Mouse (Mus musculus) kidney, adult 2 months (tissue): ENCODE results near the gene Hs6st1. TPM values are rescaled to one million over a fixed set of nuclear protein-coding genes. Genes with fewer than 3 reads are reported as not detected.

Source experiments
- DNase-seq: peaks from one replicate; pipeline ENCODE4 v3.0.0; 2021
- H3K27ac ChIP-seq: fragments of 200-500 bp; 2 replicates; pipeline ENCODE4 v1.5.1; 2012; ENCODE audit warnings: low read depth, low read length, control low read depth, inconsistent platforms; ENCODE audit not compliant: insufficient read depth
- H3K27me3 ChIP-seq: fragments of 200-500 bp; replicated peaks from 2 replicates; pipeline ENCODE4 v1.6.1; 2012; ENCODE audit warnings: mild to moderate bottlenecking, moderate library complexity, low read length, inconsistent platforms; ENCODE audit not compliant: control insufficient read depth, insufficient read depth
- H3K36me3 ChIP-seq: fragments of 200-500 bp; 2 replicates; pipeline ENCODE4 v1.6.1; 2012; ENCODE audit warnings: mild to moderate bottlenecking, moderate library complexity, low read length, inconsistent platforms; ENCODE audit not compliant: control insufficient read depth, insufficient read depth
- H3K4me1 ChIP-seq: fragments of 200-500 bp; 2 replicates; pipeline ENCODE4 v1.6.1; 2011; ENCODE audit warnings: low read length; ENCODE audit not compliant: control insufficient read depth, insufficient read depth
- H3K4me3 ChIP-seq: fragments of 200-500 bp; 2 replicates; pipeline ENCODE4 v1.5.1; 2011; ENCODE audit warnings: mild to moderate bottlenecking, low read depth, low read length, control low read depth; ENCODE audit not compliant: insufficient read depth
- CTCF ChIP-seq: fragments of 200-500 bp; conservative IDR thresholded peaks from 2 replicates; pipeline ENCODE4 v1.5.1; 2011; ENCODE audit warnings: low read depth, mild to moderate bottlenecking, control low read depth, low read length, moderate library complexity, mixed read lengths; ENCODE audit not compliant: insufficient read depth, insufficient read length
- POLR2A ChIP-seq: fragments of 200-500 bp; IDR thresholded peaks from one replicate; pipeline ENCODE4 v1.6.1; 2011; ENCODE audit warnings: low read depth, low read length, control low read depth
- WGBS: fragments of 180-500 bp; shearing (Covaris S2); methylation state at CpG from one replicate; pipeline ENCODE4 v1.1.7; 2018; 5-methylcytosine and 5-hydroxymethylcytosine counted together
- polyA plus RNA-seq: library from polyadenylated mRNA; depleted of rRNA; stranded (reverse); fragments of >200 nt; gene quantifications from 2 replicates; pipeline ENCODE4 v1.2.3, GENCODE M21; 2012

Hs6st1 gene
- polyA plus RNA-seq, 1 experiment, result 123 TPM

- H3K36me3 ChIP-seq, result no peaks in the 10 kb centered on the region
- TF ChIP-seq CTCF (no peak), POLR2A (no peak)
- peak overlapping the region; percentile 91 for H3K27ac ChIP-seq
- peaks cover 87% of the 10 kb centered on the region for H3K4me1 ChIP-seq
- peak; percentile 14 for DNase-seq
- no peak overlapping the region for H3K4me3 ChIP-seq
- no peaks in the 10 kb centered on the region for H3K27me3 ChIP-seq
- 44% methylated on average over 6 of the region's 6 CpGs for WGBS
Observed at GRCm38 (mm10) chr1:36077084-36077483, 8.9 kb downstream of the Hs6st1 start.

- no peak for DNase-seq
- TF ChIP-seq CTCF (no peak), POLR2A (no peak)
- Histone ChIP-seq H3K27ac (peak overlapping the region; percentile 88), H3K27me3 (no peaks in the 10 kb centered on the region), H3K4me1 (peaks cover 91% of the 10 kb centered on the region), H3K4me3 (no peak overlapping the region), H3K36me3 (no peaks in the 10 kb centered on the region)
- WGBS, result 84% methylated on average over 1 of the region's 1 CpGs
Observed at GRCm38 (mm10) chr1:36078250-36078649, 10.1 kb downstream of the Hs6st1 start.

GRCm38 (mm10) chr1:36079679-36080078 lies 11.5 kb downstream of the Hs6st1 start:
- peak overlapping the region; percentile 88 for H3K27ac ChIP-seq
- H3K4me1 ChIP-seq, result peaks cover 84% of the 10 kb centered on the region
- DNase-seq, result peak; percentile 98
- no peak overlapping the region for H3K4me3 ChIP-seq
- H3K36me3 ChIP-seq, result no peaks in the 10 kb centered on the region
- WGBS, result 14% methylated on average over 8 of the region's 8 CpGs
- TF ChIP-seq CTCF, result no peak
- TF ChIP-seq POLR2A, result no peak
- no peaks in the 10 kb centered on the region for H3K27me3 ChIP-seq

- TF ChIP-seq CTCF, result no peak
- TF ChIP-seq POLR2A, result no peak
- DNase-seq, result peak; percentile 30
- no peaks in the 10 kb centered on the region; the same call in 1 of the 2 replicates for H3K36me3 ChIP-seq
- no peak overlapping the region for H3K4me3 ChIP-seq
- H3K27me3 ChIP-seq, result no peaks in the 10 kb centered on the region
- 68% methylated on average over 5 of the region's 5 CpGs for WGBS
- H3K4me1 ChIP-seq, result peaks cover 73% of the 10 kb centered on the region
- H3K27ac ChIP-seq, result no peak overlapping the region
Observed at GRCm38 (mm10) chr1:36080974-36081373, 12.8 kb downstream of the Hs6st1 start.

GRCm38 (mm10) chr1:36082184-36082583 lies 14.0 kb downstream of the Hs6st1 start:
- 45% methylated on average over 6 of the region's 6 CpGs for WGBS
- no peak for TF ChIP-seq CTCF
- TF ChIP-seq POLR2A, result no peak
- Histone ChIP-seq H3K4me3 (no peak overlapping the region), H3K36me3 (no peaks in the 10 kb centered on the region; the same call in 1 of the 2 replicates), H3K27me3 (no peaks in the 10 kb centered on the region), H3K4me1 (peaks cover 64% of the 10 kb centered on the region), H3K27ac (no peak overlapping the region; the same call in 1 of the 2 replicates)
- DNase-seq, result peak; percentile 69

- H3K27me3 ChIP-seq, result no peaks in the 10 kb centered on the region
- H3K36me3 ChIP-seq, result no peaks in the 10 kb centered on the region; the same call in 1 of the 2 replicates
- WGBS, result 54% methylated on average over 5 of the region's 5 CpGs
- H3K4me3 ChIP-seq, result no peak overlapping the region
- no peak overlapping the region for H3K27ac ChIP-seq
- peaks cover 63% of the 10 kb centered on the region for H3K4me1 ChIP-seq
- peak; percentile 57 for DNase-seq
- no peak for TF ChIP-seq CTCF
- TF ChIP-seq POLR2A, result no peak
Observed at GRCm38 (mm10) chr1:36083554-36083953, 15.4 kb downstream of the Hs6st1 start.

- no peak for DNase-seq
- 90% methylated on average over 5 of the region's 5 CpGs for WGBS
- TF ChIP-seq CTCF (no peak), POLR2A (no peak)
- Histone ChIP-seq H3K4me3 (no peak overlapping the region), H3K36me3 (no peaks in the 10 kb centered on the region; the same call in 1 of the 2 replicates), H3K27me3 (no peaks in the 10 kb centered on the region), H3K27ac (no peak overlapping the region), H3K4me1 (peaks cover 65% of the 10 kb centered on the region)
Observed at GRCm38 (mm10) chr1:36085069-36085468, 16.9 kb downstream of the Hs6st1 start.
